Mouse (Mus musculus) gastrocnemius, adult 18-20 months (tissue): ENCODE measurements at regions not wholly inside any gene's neighbourhood (a gene's known extent, or its start where the extent isn't known, plus 50 kb on each side); places are given as distances from the start of the nearest gene placed in this dataset.
A peak's percentile ranks its signal among the peaks of the same experiment; 100 is the strongest.

ENCODE experiments used
- DNase-seq: peaks from one replicate; pipeline ENCODE4 v3.0.0; 2021; ENCODE audit warnings: low spot score

GRCm38 (mm10) chr1:72764522-72764921, 53.4 kb downstream of the Rpl37a start:
- DNase-seq, result no peak

- DNase-seq, result no peak
These were observed 54.1 kb downstream of the Rpl37a start for GRCm38 (mm10) chr1:72765046-72765810.

- no peak for DNase-seq
These were observed 54.9 kb upstream of the Igfbp2 start for GRCm38 (mm10) chr1:72769428-72769827.

GRCm38 (mm10) chr1:72772708-72773107, 51.6 kb upstream of the Igfbp2 start:
- no peak for DNase-seq

GRCm38 (mm10) chr1:72773234-72773633, 51.1 kb upstream of the Igfbp2 start:
- peak; percentile 45 for DNase-seq
